Mouse (Mus musculus) liver, embryonic 16.5 days (tissue): ENCODE measurements at regions not wholly inside any gene's neighbourhood (a gene's known extent, or its start where the extent isn't known, plus 50 kb on each side); places are given as distances from the start of the nearest gene placed in this dataset.

Experiments used
- ATAC-seq: fragments of 200-750 bp; cut with Nextera tagmentation; 2 replicates; pipeline ENCODE4 v1.8.0; 2017; ENCODE audit warnings: low read depth, mild to moderate bottlenecking, moderate number of reproducible peaks, moderate library complexity
- H3K27ac ChIP-seq: fragments of 300-500 bp; sonication (generic); 2 replicates; pipeline ENCODE4 v1.5.1; 2014; ENCODE audit warnings: mild to moderate bottlenecking, low read length
- H3K27me3 ChIP-seq: fragments of 300-500 bp; sonication (generic); 2 replicates; pipeline ENCODE4 v1.6.1; 2014; ENCODE audit warnings: low read depth, low read length, mixed read lengths; ENCODE audit not compliant: control insufficient read depth, insufficient read depth
- H3K36me3 ChIP-seq: fragments of 300-500 bp; sonication (generic); 2 replicates; pipeline ENCODE4 v1.6.1; 2014; ENCODE audit warnings: mild to moderate bottlenecking; ENCODE audit not compliant: control insufficient read depth, insufficient read depth
- H3K4me1 ChIP-seq: fragments of 300-500 bp; sonication (generic); 2 replicates; pipeline ENCODE4 v1.6.1; 2014; ENCODE audit warnings: low read depth, low read length, mixed read lengths; ENCODE audit not compliant: control insufficient read depth
- H3K4me2 ChIP-seq: fragments of 300-500 bp; sonication (generic); 2 replicates; pipeline ENCODE4 v1.6.1; 2014; ENCODE audit warnings: low read depth, low read length, mixed read lengths
- H3K4me3 ChIP-seq: fragments of 300-500 bp; sonication (generic); 2 replicates; pipeline ENCODE4 v1.5.1; 2014; ENCODE audit warnings: low read depth, mild to moderate bottlenecking, low read length
- H3K9ac ChIP-seq: fragments of 300-500 bp; sonication (generic); 2 replicates; pipeline ENCODE4 v1.6.1; 2014; ENCODE audit warnings: low read depth, low read length
- H3K9me3 ChIP-seq: fragments of 300-500 bp; sonication (generic); replicated peaks from 2 replicates; pipeline ENCODE4 v1.6.1; 2016; ENCODE audit warnings: low read length; ENCODE audit not compliant: control insufficient read depth
- WGBS: fragments of 180-500 bp; shearing (Covaris S2); extraction: QIAGEN DNeasy Blood & Tissue Kit; methylation state at CpG from one replicate; pipeline ENCODE4 v1.1.7; 2014; ENCODE audit not compliant: insufficient replicate concordance; 5-methylcytosine and 5-hydroxymethylcytosine counted together

DNA sequence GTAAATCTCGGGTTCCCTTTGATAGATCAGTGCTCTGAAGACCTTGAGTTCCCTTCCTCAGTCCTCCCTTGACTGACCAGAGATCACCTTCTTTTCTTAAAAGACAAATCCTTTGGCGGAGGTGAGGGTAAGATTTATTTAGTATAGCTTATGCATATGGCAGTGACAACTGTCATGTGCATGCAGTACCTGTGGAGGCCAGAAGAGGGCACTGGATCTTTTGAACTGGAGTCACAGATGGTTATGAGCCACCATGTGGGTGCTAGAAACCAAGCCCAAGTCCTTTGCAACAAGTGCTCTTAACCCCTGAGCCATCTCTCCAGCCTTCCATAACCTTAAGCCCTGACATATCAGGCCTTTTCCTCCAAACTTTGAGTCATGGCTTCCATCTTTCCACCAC is 110.4 kb upstream of the Foxn2 start:
- Histone ChIP-seq H3K27me3 (no peaks in the 10 kb centered on the region), H3K9ac (no peak overlapping the region), H3K27ac (no peak overlapping the region), H3K36me3 (no peaks in the 10 kb centered on the region), H3K4me3 (no peak overlapping the region), H3K9me3 (peaks cover 2% of the 10 kb centered on the region; the same call in 1 of the 2 replicates), H3K4me2 (no peak overlapping the region), H3K4me1 (no peaks in the 10 kb centered on the region; the same call in 1 of the 2 replicates)
- ATAC-seq: no peak
- WGBS: 66% methylated on average over 2 of the region's 2 CpGs

DNA sequence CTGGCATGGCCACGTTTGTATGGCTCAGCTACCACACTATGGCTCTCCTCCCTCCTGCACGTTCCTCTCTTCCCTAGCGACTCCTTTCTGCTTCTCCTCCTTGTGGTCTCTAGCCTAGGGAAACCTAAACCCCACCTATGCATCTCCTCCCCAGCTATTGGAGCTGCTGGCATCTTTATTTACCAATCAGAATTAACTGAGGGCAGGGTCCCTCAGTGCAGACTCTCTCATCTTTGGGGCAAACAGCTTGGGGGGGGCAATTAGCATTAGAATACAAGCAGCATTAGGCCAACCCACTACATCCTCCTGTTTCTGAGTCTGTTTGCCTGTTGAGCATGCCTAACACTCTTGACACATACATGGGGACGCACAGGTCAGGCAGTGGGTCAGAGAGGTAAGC is 106.7 kb upstream of the Foxn2 start:
- no peak overlapping the region for H3K27ac ChIP-seq
- no peaks in the 10 kb centered on the region for H3K27me3 ChIP-seq
- no peak overlapping the region for H3K4me3 ChIP-seq
- no peaks in the 10 kb centered on the region for H3K36me3 ChIP-seq
- H3K4me2 ChIP-seq: no peak overlapping the region
- 44% methylated on average over 4 of the region's 4 CpGs for WGBS
- peaks cover 2% of the 10 kb centered on the region; the same call in 1 of the 2 replicates for H3K9me3 ChIP-seq
- ATAC-seq: no peak
- H3K9ac ChIP-seq: no peak overlapping the region
- H3K4me1 ChIP-seq: no peaks in the 10 kb centered on the region

DNA sequence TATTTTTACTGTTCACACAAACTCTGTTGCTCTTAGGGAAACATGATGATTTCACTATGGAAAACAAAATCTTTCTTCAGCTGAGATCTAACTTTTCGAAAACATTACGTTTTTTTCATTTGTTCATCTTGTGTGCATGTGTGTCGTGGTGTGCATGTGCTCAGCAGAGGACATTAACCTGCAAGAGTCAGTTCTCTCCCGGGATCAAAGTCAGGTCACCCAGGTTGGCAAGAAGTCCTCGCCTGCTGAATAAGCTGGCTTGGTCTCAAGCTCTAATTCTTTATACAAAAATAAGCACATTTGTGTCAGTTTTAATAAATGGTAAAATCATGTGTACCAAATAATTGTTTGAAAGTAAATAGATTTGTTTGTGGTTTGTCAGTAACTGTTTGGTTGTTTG is 105.2 kb upstream of the Foxn2 start:
- no peaks in the 10 kb centered on the region; the same call in 1 of the 2 replicates for H3K9me3 ChIP-seq
- no peak for ATAC-seq
- no peaks in the 10 kb centered on the region for H3K27me3 ChIP-seq
- H3K36me3 ChIP-seq: no peaks in the 10 kb centered on the region
- no peaks in the 10 kb centered on the region for H3K4me1 ChIP-seq
- WGBS: 58% methylated on average over 5 of the region's 5 CpGs
- no peak overlapping the region for H3K4me2 ChIP-seq
- H3K27ac ChIP-seq: no peak overlapping the region
- H3K4me3 ChIP-seq: no peak overlapping the region
- H3K9ac ChIP-seq: no peak overlapping the region

DNA sequence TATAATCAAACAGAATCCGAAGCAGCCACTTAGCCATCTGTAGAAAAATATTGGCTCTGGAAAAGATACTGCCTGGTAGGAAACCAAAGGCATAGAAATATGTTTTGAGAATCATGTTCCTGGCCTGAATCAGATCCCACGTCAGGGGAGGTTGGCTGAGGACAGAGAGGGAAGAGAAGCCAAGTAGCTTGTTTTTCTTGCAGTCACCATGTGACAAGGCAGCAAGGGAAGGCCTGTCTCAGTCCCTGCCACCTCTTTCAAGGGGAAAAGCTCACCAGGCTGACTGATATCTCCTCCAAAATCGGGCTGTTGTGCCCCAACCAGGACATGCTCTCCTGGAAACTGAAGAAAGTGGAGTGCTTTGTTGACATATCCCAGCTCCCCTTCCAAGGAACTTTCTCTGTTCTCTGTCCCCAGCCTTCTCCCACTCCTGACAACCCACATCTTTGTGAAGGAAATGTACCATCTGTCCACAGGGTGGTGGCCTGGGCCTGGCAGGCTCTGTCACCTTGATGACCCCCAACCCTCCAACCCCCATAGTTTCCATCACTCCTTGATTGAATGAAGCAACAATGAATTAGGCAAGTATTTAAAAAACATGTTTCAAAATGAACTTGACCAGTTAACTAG is 104.3 kb upstream of the Foxn2 start:
- ATAC-seq: no peak
- no peaks in the 10 kb centered on the region for H3K27me3 ChIP-seq

GRCm38 (mm10) chr17:88337649-88338404 is 102.7 kb upstream of the Foxn2 start:
- H3K4me3 ChIP-seq: no peak overlapping the region
- H3K4me1 ChIP-seq: no peaks in the 10 kb centered on the region
- ATAC-seq: no peak
- H3K9me3 ChIP-seq: no peaks in the 10 kb centered on the region
- no peak overlapping the region for H3K4me2 ChIP-seq
- no peaks in the 10 kb centered on the region for H3K36me3 ChIP-seq
- no peaks in the 10 kb centered on the region for H3K27me3 ChIP-seq
- H3K27ac ChIP-seq: no peak overlapping the region
- WGBS: 39% methylated on average over 8 of the region's 8 CpGs
- no peak overlapping the region for H3K9ac ChIP-seq

More for the DNA sequence above, 104.3 kb upstream of the Foxn2 start:
- Histone ChIP-seq H3K27ac (no peak overlapping the region), H3K4me3 (no peak overlapping the region), H3K9ac (no peak overlapping the region), H3K4me2 (no peak overlapping the region), H3K36me3 (no peaks in the 10 kb centered on the region), H3K4me1 (no peaks in the 10 kb centered on the region), H3K9me3 (no peaks in the 10 kb centered on the region)
- 44% methylated on average over 3 of the region's 3 CpGs for WGBS

GRCm38 (mm10) chr17:88341141-88341540 is 99.4 kb upstream of the Foxn2 start:
- Histone ChIP-seq H3K27me3 (no peaks in the 10 kb centered on the region), H3K27ac (no peak overlapping the region), H3K4me3 (no peak overlapping the region), H3K4me1 (no peaks in the 10 kb centered on the region), H3K9ac (no peak overlapping the region), H3K4me2 (no peak overlapping the region), H3K36me3 (no peaks in the 10 kb centered on the region), H3K9me3 (no peaks in the 10 kb centered on the region)
- no peak for ATAC-seq
- WGBS: 46% methylated on average over 5 of the region's 5 CpGs

- Histone ChIP-seq H3K27me3 (no peaks in the 10 kb centered on the region), H3K4me1 (no peaks in the 10 kb centered on the region), H3K9me3 (no peaks in the 10 kb centered on the region), H3K9ac (no peak overlapping the region), H3K4me2 (no peak overlapping the region), H3K4me3 (no peak overlapping the region), H3K27ac (no peak overlapping the region), H3K36me3 (no peaks in the 10 kb centered on the region)
- ATAC-seq: no peak
- 26% methylated on average over 5 of the region's 5 CpGs for WGBS
These were observed 98.9 kb upstream of the Foxn2 start for GRCm38 (mm10) chr17:88341599-88341998.

DNA sequence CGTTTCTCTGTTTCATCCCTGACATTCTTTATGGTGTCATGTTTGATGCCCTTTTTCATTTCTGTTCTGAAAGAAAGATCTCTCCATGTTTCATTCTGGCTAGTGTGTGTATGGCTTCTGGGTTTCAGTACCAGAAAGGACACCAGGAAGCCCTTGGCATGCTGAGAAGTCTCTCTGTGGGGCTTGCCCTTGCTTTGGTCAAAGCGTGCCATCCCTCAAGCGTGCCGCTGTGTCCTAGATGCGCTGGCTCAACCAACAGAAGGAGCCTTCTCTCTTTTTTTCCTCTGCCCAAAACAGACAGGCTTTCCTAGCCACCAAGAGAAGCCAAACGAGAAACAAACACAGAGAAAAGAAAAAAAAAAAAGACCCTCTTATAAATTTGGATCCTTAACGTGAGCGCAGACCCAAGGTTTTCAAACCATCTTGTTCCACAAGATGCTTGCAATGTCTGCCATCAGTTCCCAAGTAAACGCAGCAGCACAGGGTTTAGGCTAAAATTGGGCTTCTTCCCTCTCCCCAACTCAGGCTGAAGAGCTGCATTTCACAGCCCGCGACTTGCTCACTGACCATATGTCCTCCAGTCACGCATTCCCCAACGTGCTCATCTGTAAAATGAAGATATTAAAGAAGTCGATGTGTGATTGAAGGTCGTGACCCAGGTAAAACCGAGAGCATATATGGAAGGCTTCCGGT is 97.3 kb upstream of the Foxn2 start:
- Histone ChIP-seq H3K9ac (no peak overlapping the region), H3K4me3 (no peak overlapping the region), H3K27ac (no peak overlapping the region), H3K9me3 (no peaks in the 10 kb centered on the region), H3K36me3 (no peaks in the 10 kb centered on the region), H3K4me2 (no peak overlapping the region), H3K27me3 (no peaks in the 10 kb centered on the region), H3K4me1 (no peaks in the 10 kb centered on the region)
- WGBS: 74% methylated on average over 17 of the region's 17 CpGs
- no peak for ATAC-seq

- ATAC-seq: no peak
- 72% methylated on average over 9 of the region's 9 CpGs for WGBS
- no peak overlapping the region for H3K4me3 ChIP-seq
These were observed 95.1 kb upstream of the Foxn2 start for GRCm38 (mm10) chr17:88345433-88345832.

More at GRCm38 (mm10) chr17:88345433-88345832, 95.1 kb upstream of the Foxn2 start:
- no peaks in the 10 kb centered on the region for H3K4me1 ChIP-seq
- no peaks in the 10 kb centered on the region for H3K27me3 ChIP-seq
- H3K4me2 ChIP-seq: no peak overlapping the region
- H3K36me3 ChIP-seq: no peaks in the 10 kb centered on the region
- H3K27ac ChIP-seq: no peak overlapping the region
- no peaks in the 10 kb centered on the region for H3K9me3 ChIP-seq
- H3K9ac ChIP-seq: no peak overlapping the region
